Mouse (Mus musculus) 416B (cell line): ENCODE measurements around the gene Mospd3.
"Not testable (repeated sequence)": the region's sequence is repeated elsewhere in the genome, so short reads cannot be mapped to it uniquely, and the experiment has no call there.

Source experiments
- DNase-seq: peaks from one replicate; pipeline ENCODE4 v3.0.0; 2011; ENCODE audit warnings: low read depth

The Mospd3 gene

DNA sequence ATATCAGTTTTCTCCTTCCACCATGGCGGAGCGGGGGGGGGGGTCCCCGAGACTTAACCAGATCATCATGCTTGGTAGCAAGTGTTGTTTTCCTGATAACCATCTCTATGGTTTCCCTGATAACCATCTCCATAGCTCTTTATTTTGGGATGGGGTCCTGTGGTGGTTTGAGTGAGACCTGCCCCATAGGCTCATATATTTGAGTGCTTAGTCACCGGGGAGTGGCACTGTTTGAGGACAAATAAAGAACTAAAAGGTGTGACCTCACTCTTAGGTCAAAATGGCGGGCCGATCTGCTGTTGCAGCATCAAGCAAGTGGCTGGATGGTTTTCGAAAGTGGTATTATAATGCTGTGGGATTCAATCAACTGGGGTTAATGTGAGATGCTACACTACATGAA is 14.5 kb upstream of the Mospd3 start:
- no peak for DNase-seq

- DNase-seq = not testable (repeated sequence)
These were observed 14.1 kb upstream of the Mospd3 start for GRCm38 (mm10) chr5:137614921-137615320.

- DNase-seq = peak; percentile 53
These were observed 12.7 kb upstream of the Mospd3 start, which contains the start of gene Pcolce for GRCm38 (mm10) chr5:137613550-137613949. TSS of gene Pcolce (minus strand) at chr5:137613784.

DNA sequence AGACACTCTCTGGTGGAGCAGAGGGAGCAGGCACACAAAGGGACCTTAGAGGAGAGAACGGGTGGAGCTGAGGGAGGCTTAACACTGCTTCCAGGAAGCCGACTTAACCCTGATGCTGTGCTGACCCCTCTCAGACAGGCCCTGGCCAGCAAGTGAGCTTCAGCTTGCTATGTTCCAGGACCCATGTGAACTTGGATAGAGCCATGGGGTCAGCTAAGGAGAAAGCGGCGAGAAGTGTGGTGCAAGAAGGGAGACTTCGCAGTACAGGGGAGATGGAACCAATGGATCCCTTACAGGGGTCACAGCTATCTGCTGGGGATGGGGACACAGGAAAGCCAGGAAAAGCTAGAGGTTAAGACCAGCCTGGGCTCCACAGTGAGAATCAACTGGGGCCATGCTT is 12.2 kb upstream of the Mospd3 start:
- DNase-seq = no peak

DNA sequence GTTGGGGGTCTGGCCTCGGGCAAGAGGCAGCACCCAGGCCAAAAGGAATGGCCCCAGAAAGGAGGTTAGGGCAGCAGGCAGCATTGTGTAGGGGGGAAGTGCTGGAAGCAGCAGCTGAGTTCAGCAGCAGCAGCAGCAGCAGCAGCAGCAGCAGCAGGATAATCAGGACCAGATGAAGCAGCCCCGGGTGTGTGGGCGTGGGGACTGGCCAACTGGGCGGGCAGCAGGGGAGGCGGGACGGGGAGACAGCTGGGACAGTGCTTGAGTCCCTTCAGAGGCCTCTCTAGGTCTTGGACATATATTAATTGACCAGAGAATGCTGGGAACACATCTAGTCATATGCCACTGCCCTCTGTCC is 10.4 kb upstream of the Mospd3 start:
- DNase-seq = no peak

DNA sequence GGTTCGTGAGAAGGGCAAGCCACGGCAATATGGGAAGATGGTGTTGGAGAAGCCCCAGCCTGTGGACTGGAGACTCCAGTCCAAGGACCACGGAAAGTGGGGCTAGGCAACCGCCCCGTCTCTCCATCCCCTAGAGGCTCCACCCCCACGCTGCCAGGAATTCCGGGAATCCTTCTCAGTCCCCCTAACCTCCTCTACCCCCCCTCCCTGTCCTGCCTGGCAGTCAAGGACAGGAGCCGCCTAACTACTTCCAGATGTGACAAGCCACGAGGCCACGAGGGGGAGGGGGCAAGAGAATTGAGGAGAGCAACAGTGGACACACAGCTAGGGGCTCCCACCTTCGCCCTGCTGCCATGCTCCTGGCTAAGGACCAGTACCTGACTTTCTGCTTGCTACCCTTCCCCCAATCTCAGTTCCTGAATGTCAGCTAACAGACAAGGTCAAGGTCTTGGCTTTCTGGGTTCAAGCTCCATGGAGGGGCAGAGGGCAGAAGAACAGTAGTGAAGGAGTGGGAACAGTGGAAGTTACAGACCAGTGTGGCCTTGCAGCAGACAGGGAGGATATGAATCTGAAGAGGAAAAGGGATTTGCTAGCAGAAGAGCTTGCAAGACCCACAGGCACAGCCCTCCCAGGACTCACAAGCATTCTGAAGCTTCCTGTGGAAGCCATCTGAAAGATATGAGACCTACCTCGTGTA is 9.8 kb upstream of the Mospd3 start:
- no peak for DNase-seq

DNA sequence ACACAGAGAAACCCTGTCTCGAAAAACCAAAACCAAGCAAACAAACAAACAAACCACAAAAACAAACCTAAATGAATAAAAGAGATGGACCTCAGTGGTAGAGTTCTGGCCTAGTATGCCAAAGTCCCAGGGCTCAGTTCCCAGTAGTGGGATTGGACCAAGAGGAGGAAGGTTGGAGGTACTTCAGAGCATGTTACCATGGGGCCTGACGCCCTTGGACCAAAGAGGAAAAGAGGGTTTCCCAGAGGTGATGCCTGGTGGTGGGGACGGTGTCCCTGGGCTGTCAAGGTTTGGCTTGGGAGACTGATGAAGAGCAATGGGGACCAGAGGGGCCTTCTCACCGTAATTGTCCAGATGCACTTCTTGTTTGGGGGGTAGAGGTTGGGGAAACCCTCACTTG is 9.2 kb upstream of the Mospd3 start:
- no peak for DNase-seq

DNA sequence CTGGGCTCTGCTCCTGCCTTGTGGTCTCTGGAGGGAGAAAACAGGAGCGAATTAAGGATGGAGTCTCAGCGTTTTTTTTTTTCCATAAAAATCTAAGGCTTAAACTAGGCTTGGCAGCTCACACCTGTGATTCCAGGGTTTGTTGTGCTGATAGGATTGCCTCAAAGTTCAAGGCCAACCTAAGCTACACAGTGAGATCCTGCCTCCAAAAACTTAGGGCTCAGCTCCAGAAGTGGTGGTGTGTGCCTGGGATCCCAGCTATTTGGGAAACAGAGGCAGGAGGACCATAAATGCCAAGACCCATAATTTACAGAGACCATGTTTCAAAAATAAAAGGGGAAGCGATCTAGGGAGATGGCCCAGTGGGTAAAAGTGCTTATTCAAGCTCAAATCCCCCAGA is 8.4 kb upstream of the Mospd3 start:
- DNase-seq = no peak

GRCm38 (mm10) chr5:137608654-137609190 is 7.9 kb upstream of the Mospd3 start:
- DNase-seq = no peak

- DNase-seq = no peak
These were observed 7.2 kb upstream of the Mospd3 start for GRCm38 (mm10) chr5:137607860-137608653.

DNA sequence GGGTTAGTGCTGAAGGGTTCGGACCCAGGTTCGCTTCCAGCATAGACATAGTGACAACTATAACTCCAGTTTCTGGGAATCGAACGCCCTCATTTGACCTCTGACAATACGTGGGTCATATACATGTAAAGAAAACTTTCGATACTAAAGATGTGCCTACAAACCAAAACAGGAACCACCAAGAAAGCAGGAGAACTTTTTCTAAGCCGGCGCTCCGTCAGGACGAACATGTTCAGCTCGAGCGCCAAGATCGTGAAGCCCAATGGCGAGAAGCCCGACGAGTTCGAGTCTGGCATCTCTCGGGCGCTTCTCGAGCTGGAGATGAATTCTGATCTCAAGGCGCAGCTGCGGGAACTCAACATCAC is 489 bp upstream of the Mospd3 start:
- DNase-seq = no peak

DNA sequence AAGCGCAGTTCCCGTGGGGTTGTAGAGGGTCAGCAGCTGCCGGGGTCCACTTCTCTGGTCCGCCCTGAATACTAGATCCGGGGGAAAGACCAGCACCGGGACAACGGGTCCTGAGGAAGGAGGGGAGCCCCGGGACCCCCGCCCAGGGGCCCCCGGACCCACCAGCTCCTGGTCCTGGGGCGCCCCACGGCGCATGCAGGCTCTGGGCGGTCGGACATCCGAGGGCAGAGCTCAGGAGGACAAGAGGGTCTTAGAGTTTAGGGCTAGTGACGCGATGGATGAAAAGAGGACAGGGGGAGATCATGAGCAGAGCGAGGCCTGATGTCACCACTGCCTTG is 608 bp downstream of the Mospd3 start:
- DNase-seq = no peak

DNA sequence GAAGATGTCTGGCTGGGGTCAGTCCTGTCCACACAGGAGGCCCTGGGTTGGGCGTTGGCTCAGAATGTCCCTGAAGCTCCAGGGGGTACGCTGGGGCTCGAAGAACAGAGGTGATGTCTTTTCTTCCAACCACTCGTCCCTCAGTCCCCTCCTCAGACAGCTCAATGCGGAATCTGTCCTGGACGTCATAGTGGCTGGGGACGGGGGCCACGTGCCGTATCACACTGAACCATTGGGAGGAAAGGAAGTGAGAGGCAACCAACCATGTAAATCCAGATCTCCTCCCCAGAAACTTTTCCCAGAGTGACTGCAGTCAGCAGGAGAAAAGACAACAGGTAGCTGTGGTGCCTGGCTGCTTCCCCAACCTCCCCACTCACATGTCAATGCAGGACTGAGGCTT is 1.3 kb downstream of the Mospd3 start:
- DNase-seq = peak; percentile 53

GRCm38 (mm10) chr5:137598100-137598826 is 2.6 kb downstream of the Mospd3 start:
- peak; percentile 71 for DNase-seq

DNA sequence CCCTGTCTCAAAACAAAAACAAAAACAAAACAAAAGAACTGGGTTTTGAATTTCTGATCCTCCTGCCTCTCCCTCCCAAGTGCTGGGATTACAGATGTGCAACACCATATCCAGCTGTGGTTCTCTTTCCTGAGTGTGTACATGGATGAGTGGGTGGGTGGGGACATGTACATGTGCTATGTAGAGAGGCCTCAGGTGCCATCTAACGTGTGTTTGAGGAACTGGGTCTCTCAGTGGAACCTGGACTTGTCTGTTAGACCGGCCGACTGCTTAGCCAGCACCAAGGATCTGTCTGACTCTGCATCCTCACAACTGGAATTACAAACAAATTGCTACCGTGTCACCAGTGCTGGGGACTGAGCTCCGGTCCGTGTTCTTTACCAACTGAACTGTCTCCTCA is 3.2 kb downstream of the Mospd3 start:
- DNase-seq = peak; percentile 42

- DNase-seq = peak; percentile 91
These were observed 4.1 kb downstream of the Mospd3 start for GRCm38 (mm10) chr5:137596601-137597261.

DNA sequence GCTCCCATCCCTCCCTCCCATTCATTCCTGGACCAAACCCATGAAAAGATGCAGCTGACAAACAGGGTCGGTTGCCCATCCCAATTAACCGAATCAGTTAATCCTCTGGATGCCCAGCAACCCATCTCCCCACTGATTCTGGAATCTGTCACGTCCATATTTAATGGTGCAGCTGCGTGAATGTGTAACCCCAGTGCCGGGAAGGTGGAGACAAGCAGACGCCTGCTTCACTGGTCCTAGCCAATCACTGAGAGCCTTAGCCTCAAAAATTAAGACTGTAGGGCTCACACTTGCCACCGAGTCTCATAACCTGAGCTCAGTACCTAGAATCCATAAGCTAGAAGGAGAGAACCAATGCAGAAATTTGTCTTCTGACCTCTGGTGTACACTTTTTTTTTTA is 4.9 kb downstream of the Mospd3 start:
- DNase-seq = no peak

DNA sequence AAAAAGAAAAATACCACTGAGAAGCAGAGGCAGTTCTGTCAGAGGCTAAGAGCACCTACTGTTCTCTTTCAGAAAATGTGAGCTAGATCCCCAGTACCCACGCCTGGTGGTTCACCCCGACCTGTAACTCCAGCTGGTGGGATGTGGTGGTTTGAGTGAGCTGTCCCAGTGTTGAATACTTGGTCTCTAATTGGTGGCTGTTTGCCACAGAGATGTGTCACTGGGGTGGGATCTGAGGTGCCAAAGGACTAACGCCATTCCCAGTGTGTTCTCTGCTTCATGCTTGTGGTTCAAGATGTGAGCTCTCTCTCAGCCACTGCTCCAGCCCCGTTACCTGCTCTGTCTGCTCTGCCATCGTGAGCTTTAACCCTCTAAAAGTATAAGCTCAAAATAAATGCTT is 10.4 kb downstream of the Mospd3 start:
- peak; percentile 61 for DNase-seq

DNA sequence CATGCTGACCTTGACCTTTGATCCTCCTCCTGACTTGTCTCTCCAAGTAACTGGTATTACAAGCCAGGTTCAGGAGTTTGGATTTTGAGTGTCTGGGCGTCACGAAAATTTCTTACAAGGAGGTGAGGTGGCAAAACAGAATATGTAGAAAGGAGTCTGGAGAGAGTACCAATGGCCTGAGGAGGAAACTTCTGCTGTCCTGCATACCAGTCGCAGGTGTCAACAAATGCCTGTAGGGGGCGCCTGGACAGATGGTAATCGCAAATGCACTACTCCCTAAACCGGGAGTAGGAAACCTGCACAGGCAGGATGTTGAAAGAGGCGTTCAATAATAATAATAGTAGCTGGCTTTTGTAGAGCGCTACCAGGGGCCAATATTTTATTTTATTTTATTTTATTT is 15.9 kb downstream of the Mospd3 start:
- peak; percentile 74 for DNase-seq

DNA sequence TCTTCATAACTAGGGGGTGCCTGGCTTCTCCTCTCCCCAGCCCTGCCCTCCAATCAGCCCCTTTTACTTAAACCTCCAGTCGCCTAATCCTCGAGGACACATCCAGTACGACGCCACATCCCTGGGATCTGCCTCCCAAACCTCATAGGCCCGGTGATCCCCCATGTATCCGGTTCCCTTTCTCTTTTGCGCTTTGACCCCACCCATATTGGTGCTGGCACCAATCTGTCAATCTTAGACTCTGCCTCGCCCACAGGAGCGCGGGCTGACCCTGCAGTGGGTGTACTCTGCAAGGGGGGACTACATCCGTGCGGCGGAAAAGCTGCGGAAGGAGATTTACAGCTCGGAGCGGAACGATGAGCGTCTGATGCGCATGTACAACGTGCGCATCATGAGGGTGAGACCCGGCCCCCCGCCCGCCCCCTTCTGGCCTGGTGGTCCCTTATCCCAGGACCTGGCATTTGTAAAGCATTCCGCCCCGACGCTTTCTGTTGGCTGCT is 17.1 kb downstream of the Mospd3 start:
- no peak for DNase-seq

DNA sequence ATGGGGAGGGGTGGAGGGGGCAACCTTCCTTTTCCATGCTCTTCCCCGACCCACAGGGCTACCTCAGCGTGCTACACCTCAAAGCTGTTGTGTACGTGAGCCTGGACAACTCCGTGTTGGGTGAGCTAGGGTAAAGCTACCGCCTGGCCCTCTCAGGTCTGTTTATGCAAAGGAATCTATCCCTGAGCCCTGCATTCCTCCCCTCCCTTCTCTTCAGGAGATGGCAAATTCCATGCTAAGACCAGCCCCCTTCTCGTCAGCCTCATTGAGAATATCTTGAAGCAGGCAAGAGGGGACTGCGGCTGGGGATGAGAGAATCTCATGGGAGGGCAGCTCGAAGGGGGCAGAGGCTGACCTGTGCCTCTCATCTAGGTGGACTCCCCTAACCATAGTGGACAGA is 18.2 kb downstream of the Mospd3 start:
- DNase-seq = no peak

DNA sequence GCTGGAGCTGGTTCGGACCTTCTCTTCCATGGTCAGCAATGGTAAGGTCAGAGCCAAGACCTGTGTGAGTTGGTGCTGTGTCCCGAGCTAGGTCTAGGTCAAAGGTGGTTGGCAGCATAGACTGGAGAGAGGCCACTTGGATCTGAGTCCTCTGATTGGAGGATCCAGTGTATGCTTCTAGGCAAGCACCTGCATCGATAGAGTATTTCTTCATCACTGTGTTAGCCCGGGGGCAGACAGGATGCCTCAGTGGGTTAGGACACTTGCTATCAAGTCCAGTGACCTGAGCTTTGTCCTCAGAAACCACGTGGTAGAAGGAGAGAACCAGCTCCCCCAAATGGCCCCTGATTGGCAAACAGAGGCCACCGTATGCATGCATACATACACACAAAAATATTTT is 20.6 kb downstream of the Mospd3 start:
- DNase-seq = no peak
